Mouse (Mus musculus): ENCODE measurements around the gene Olfr295.

The Olfr295 gene

DNA sequence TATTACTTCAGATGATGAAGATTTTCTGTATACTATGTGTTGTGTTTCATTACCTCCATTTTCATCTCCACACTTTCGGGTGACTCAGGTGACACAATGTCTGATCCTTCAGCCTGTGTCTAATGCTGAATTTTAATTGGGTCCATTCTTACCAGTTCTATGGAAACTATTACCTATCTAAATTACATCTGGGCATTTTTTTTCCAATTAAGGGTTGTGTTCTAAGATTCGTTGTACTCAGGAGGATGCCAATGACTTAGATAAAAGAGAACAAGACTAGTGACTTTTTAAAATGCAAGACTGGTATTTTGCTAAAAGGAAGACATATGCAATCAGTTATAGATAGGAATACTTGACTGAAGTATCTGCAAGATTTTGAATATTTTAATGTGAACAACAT lies at the start of gene Olfr295:
Gene Olfr295, plus strand, starts transcription at position 301 of the 400 bp plus-strand sequence.
- no peak for DNase-seq (ENCODE audit: low read depth in 2 of 2, low spot score in 2 of 2)

DNA sequence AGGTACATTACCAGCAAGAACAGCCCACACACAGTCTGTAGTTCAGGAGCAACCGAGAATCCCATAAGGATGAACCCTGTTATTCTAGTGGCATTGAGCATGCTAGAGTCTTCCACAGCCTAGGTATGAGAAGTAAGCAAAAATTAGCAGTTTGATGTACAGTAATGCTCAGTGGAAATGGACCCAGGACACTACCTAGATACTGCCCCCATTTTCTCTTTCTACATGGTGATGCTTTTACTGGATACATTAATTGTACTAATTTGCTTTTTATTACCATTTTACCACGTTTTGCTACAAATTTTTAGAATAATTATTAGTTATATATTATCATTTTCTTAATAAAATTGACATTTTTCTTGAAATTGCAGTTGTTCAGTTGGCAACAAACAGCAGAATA lies 32.9 kb downstream of the Olfr295 start, which contains the start of gene Olfr294:
Gene Olfr294, minus strand, starts transcription at position 101 of the 400 bp plus-strand sequence.
- DNase-seq (ENCODE audit: low read depth in 2 of 2, low spot score in 2 of 2), result no peak

Measured in CD8-positive naive resting alpha-beta T cell, adult 2 months (primary cell).